Comparison of ENCODE assay signal across 7 mouse cellular contexts in genomic region chr4:120129233-120129885, GRCm38 (mm10). TPM values are rescaled to one million over a fixed set of nuclear protein-coding genes. Genes with fewer than 3 reads are reported as not detected.
DNase-seq lines count a peak whose midpoint lies in the region; ATAC-seq and TF ChIP-seq lines count a peak whose summit lies in the region.

No protein-coding gene starts in this region.

- TF ChIP-seq POLR2A in CH12.LX (IDR thresholded peaks at IDR 0.05; ENCODE audit: low read depth, low read length) = no peak

- H3K27me3 ChIP-seq in CH12.LX (replicated peaks) = no peaks in the 10 kb centered on the region

- H3K79me2 ChIP-seq in CH12.LX (replicated peaks; ENCODE audit: control insufficient read depth, extremely low read depth, insufficient read depth, poor library complexity, severe bottlenecking) = no peaks in the 10 kb centered on the region

- TF ChIP-seq EP300 in CH12.LX (IDR thresholded peaks at IDR 0.05; ENCODE audit: low read length) = no peak

- TF ChIP-seq CTCF in CH12.LX (conservative IDR thresholded peaks at IDR 0.05 in 1 of 2, IDR thresholded peaks at IDR 0.05 in 1 of 2; ENCODE audit: low read depth in 2 of 2, low read length in 2 of 2) = peak; percentile 81 to 86

- TF ChIP-seq RAD21 in CH12.LX (IDR thresholded peaks at IDR 0.05; ENCODE audit: low read depth, low read length) = peak; percentile 93

- intact Hi-C loops in heart, postnatal 14 days (cut with DNase I) = loop anchor here (5.0 kb wide), 1 partner anchor 212 kb away; no protein-coding TSS in a partner anchor

- dilution Hi-C loops in CH12.LX (cut with MboI; ENCODE audit: extremely low pct_ligation_motif_present, extremely low pct_unique_long_range_greater_than_20kb, low sequenced_read_pairs) = no loop called here

- no peak overlapping the region for H3K4me3 ChIP-seq in CH12.LX (replicated peaks in 1 of 3; ENCODE audit: low read depth in 2 of 3, low read length in 2 of 3, poor library complexity in 1 of 3)

- H3K36me3 ChIP-seq in CH12.LX (replicated peaks in 1 of 2; ENCODE audit: control insufficient read depth in 1 of 2, insufficient read depth in 1 of 2, low read length in 1 of 2) = peaks cover 71 to 92% of the 10 kb centered on the region in 2 experiments

- no peak overlapping the region for H3K9ac ChIP-seq in CH12.LX (ENCODE audit: insufficient read depth, low read depth)

- no peak overlapping the region for H3K4me2 ChIP-seq in CH12.LX (ENCODE audit: insufficient read depth, low read depth, poor library complexity, severe bottlenecking)

- H3K4me1 ChIP-seq in CH12.LX (ENCODE audit: control insufficient read depth in 1 of 2, insufficient read depth in 2 of 2) = peaks cover 7 to 57% of the 10 kb centered on the region in 2 experiments

- in situ Hi-C loops in CH12.LX (cut with MboI; ENCODE audit: low pct_ligation_motif_present, low pct_unique_long_range_greater_than_20kb, low sequenced_read_pairs) = loop anchor here (10.0 kb wide), 1 partner anchor 215 kb away; no protein-coding TSS in a partner anchor

- H3K9me3 ChIP-seq in CH12.LX (replicated peaks; ENCODE audit: low read length) = no peaks in the 10 kb centered on the region

- peak; percentile 64 for DNase-seq in CH12.LX (ENCODE audit: extremely low read depth)
- DNase-seq in R1 (ENCODE audit: low read depth, low spot score) = peak; percentile 40
- peak; percentile 68 to 72 for DNase-seq in cerebellum, postnatal 36 days
- peak; percentile 57 to 72 for DNase-seq in heart, postnatal 14 days
- DNase-seq in kidney, postnatal 4 days = peak; percentile 69 to 72
- peak; percentile 67 for DNase-seq in right cerebral cortex, postnatal 25 days

- ATAC-seq in megakaryocyte progenitor cell, adult 5-6 weeks (replicated peaks; ENCODE audit: poor library complexity) = peak; percentile 93

- no peak overlapping the region for H3K27ac ChIP-seq in CH12.LX (ENCODE audit: insufficient read depth, low read depth)

TF ChIP-seq in CH12.LX, 34 proteins besides CTCF, POLR2A, EP300 and RAD21:
- TF ChIP-seq SMC3 (IDR thresholded peaks at IDR 0.05; ENCODE audit: low read depth, low read length) (peak; percentile 86), MYC (IDR thresholded peaks at IDR 0.05; ENCODE audit: low read depth, low read length) (no peak), ELF1 (IDR thresholded peaks at IDR 0.05; ENCODE audit: low read depth, low read length) (no peak), ZNF384 (IDR thresholded peaks at IDR 0.05; ENCODE audit: low read depth, low read length) (no peak), ZC3H11A (IDR thresholded peaks at IDR 0.05; ENCODE audit: low read depth, low read length) (peak; percentile 62), PAX5 (IDR thresholded peaks at IDR 0.05; ENCODE audit: low read length) (no peak)
TF ChIP-seq in CH12.LX: peak in this region for 2.

RNA-seq across cellular contexts. Expression of gene Edn2, which starts 31.6 kb away (rescaled TPM):
- total RNA-seq in CH12.LX (2012; rRNA removed) (not detected in 2 replicates), CH12.LX (2014; rRNA removed) (not detected in 2 replicates)
- polyA plus RNA-seq in CH12.LX (2012; ENCODE audit: insufficient read length, low read depth) = not detected in 2 replicates
- total RNA-seq in heart, postnatal 14 days (2021) = not detected
- not detected in 2 replicates for total RNA-seq in megakaryocyte progenitor cell, adult 5-6 weeks (2015)
- 0.24 TPM in 1 of 2 replicates, not detected in the other for total RNA-seq in megakaryocyte progenitor cell, adult 5-6 weeks (2017)
